Mouse (Mus musculus): ENCODE results near the gene Parvg. TPM values are rescaled to one million over a fixed set of nuclear protein-coding genes. Genes with fewer than 3 reads are reported as not detected.

Gene Parvg
- polyA plus RNA-seq, 1 experiment from 2014 or later, result 0.54 TPM

DNA sequence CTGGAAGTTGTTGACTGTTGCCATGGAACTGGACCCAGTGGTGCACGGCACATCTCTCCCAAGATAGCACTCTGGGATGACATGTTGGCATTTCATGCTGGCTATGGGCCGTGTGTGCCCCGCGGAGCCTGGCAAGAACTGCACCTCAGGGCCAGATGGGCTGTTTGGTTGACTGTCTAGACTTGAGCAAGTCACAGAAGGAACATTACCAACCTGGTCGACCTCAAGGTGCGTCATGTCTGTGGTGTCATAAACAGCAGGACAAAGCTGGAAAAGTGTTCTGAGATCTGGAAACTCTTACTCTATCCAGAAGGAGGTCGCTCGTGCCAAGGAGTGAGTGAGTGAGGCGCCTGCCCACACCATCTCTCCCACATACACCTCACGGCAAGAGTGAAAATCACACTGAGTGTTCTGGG lies 42.8 kb downstream of the Parvg start:
- Histone ChIP-seq H3K9me3 (peaks cover 3% of the 10 kb centered on the region; the same call in 1 of the 2 replicates), H3K9ac (replicated peaks) (no peak overlapping the region), H3K4me3 (no peak overlapping the region), H3K27me3 (no peaks in the 10 kb centered on the region), H3K4me1 (no peaks in the 10 kb centered on the region), H3K27ac (replicated peaks) (no peak overlapping the region), H3K4me2 (replicated peaks) (no peak overlapping the region), H3K36me3 (no peaks in the 10 kb centered on the region)
- WGBS, result 93% methylated on average over 10 of the region's 10 CpGs
- no peak for ATAC-seq (ENCODE audit: low FRiP score, low read depth)

DNA sequence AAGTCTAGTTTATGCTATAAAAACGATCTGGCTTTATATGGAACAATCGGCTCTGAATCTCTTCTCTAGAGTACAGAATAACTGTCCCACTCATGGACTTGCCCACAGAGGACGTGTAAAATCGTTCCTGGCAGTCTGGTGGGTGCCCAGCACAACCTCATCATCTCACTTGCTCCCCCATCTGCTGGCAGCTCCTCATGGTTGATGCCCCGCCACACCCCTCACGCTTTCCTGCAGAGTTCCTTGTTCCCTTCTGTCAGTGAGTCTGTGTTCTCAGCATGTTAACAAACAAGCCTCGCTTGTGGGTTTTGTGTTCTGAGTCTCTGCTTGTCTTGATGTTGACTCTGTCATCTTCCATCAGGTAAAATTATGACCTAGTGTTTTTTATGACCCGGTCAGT lies 43.6 kb downstream of the Parvg start:
- H3K4me1 ChIP-seq, result no peaks in the 10 kb centered on the region
- H3K27me3 ChIP-seq, result no peaks in the 10 kb centered on the region
- no peak overlapping the region for H3K9ac ChIP-seq (replicated peaks)
- H3K9me3 ChIP-seq, result peaks cover 3% of the 10 kb centered on the region; the same call in 1 of the 2 replicates
- no peak overlapping the region for H3K27ac ChIP-seq (replicated peaks)
- H3K36me3 ChIP-seq, result no peaks in the 10 kb centered on the region
- WGBS, result 84% methylated on average over 8 of the region's 8 CpGs
- no peak for ATAC-seq (ENCODE audit: low FRiP score, low read depth)
- no peak overlapping the region for H3K4me3 ChIP-seq
- H3K4me2 ChIP-seq (replicated peaks), result no peak overlapping the region

DNA sequence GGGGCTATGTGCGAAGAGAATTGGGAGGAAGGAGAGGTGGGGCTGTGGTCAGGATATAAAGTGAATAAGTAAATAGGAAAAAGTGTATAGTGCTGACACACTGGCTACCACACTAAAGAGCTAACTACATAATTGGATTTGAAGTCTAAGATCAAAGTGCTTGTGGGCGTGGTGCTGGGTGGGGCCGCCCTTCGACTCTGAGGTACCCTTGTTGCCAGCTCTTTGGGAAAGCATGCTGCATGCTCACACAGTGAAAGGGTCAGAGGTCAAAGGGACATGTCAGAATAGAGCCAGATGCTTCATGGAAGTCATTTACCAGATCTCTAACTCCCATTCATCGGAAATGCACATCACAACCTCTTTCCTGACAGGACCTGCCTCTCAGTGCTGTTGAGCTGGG lies 49.0 kb downstream of the Parvg start:
- Histone ChIP-seq H3K4me2 (replicated peaks) (no peak overlapping the region), H3K4me3 (no peak overlapping the region), H3K9ac (replicated peaks) (no peak overlapping the region), H3K4me1 (no peaks in the 10 kb centered on the region), H3K9me3 (peaks cover 12% of the 10 kb centered on the region), H3K36me3 (no peaks in the 10 kb centered on the region), H3K27ac (replicated peaks) (no peak overlapping the region), H3K27me3 (no peaks in the 10 kb centered on the region)
- 70% methylated on average over 5 of the region's 5 CpGs for WGBS
- ATAC-seq (ENCODE audit: low FRiP score, low read depth), result no peak

DNA sequence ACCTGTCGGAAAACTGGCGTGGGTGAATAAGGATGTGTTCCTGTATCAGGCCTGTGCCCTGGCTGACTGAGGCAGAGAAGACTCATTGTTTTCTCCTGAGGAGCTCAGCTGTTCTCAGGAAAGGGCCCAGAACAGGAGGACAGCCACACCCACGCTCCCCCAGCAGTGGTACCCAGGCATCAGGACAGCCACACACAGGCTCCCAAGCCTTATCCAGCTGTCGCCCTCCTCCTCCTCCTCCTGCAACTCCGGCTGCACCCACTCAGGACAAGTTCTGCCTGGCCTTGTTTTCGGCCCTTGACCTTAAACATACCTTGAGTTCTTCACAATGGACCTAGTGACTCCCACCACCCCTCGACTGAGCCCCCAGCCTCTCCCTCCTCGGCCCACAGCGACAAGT lies 54.9 kb downstream of the Parvg start:
- H3K27ac ChIP-seq (replicated peaks), result no peak overlapping the region
- no peak overlapping the region for H3K9ac ChIP-seq (replicated peaks)
- WGBS, result 83% methylated on average over 9 of the region's 9 CpGs
- no peak overlapping the region for H3K4me3 ChIP-seq
- no peaks in the 10 kb centered on the region for H3K4me1 ChIP-seq
- ATAC-seq (ENCODE audit: low FRiP score, low read depth), result no peak
- no peak overlapping the region for H3K4me2 ChIP-seq (replicated peaks)
- no peaks in the 10 kb centered on the region for H3K36me3 ChIP-seq
- no peaks in the 10 kb centered on the region for H3K27me3 ChIP-seq
- H3K9me3 ChIP-seq, result peaks cover 12% of the 10 kb centered on the region

DNA sequence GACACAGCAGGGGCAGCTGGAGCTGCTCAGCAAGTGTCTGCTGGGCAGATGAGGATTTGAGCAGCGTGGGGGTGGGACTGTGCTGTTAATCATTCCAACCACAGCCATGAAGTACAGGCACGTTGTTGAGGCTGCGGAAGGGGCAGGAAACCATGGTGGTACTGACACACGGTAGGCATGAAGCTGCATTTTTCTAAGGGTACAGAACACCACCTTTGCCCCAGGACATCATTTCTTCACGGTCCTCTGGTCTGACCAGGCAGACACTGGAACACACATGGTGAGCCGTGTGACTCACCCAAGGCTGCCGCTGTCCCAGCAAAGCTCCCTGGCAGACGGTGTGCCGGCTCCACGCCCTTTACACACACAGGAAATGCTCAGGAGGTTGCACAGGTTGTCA lies 56.4 kb downstream of the Parvg start:
- no peaks in the 10 kb centered on the region for H3K36me3 ChIP-seq
- no peak overlapping the region for H3K9ac ChIP-seq (replicated peaks)
- no peaks in the 10 kb centered on the region for H3K27me3 ChIP-seq
- H3K4me3 ChIP-seq, result no peak overlapping the region
- no peak overlapping the region for H3K27ac ChIP-seq (replicated peaks)
- H3K4me1 ChIP-seq, result no peaks in the 10 kb centered on the region
- H3K4me2 ChIP-seq (replicated peaks), result no peak overlapping the region
- peaks cover 4% of the 10 kb centered on the region for H3K9me3 ChIP-seq
- ATAC-seq (ENCODE audit: low FRiP score, low read depth), result no peak
- WGBS, result 81% methylated on average over 10 of the region's 10 CpGs

DNA sequence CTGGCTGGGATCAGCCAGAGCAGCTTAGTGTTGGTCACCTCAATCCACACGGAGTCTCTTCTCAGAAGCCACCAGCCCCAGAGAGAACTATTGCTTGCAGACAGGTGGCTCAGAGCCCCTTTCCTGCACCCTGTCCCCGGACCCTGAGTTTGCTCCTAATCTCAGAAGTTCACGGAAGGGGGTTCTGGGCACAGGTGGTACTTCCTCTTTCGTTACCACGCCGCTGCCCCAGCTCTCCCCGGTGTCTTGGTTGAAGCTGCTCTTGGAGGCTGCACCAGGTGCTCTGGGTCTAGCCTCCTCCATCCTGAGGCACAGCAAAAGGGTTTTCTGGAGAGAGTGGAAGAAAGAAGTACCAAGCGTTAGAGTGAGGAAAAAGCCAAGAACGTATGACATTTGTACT lies 60.2 kb downstream of the Parvg start:
- H3K4me1 ChIP-seq, result no peaks in the 10 kb centered on the region
- H3K4me3 ChIP-seq, result no peak overlapping the region
- peaks cover 7% of the 10 kb centered on the region; the same call in 1 of the 2 replicates for H3K36me3 ChIP-seq
- no peak for ATAC-seq (ENCODE audit: low FRiP score, low read depth)
- H3K27ac ChIP-seq (replicated peaks), result no peak overlapping the region
- no peak overlapping the region for H3K4me2 ChIP-seq (replicated peaks)
- H3K9me3 ChIP-seq, result peaks cover 17% of the 10 kb centered on the region
- H3K9ac ChIP-seq (replicated peaks), result no peak overlapping the region
- H3K27me3 ChIP-seq, result no peaks in the 10 kb centered on the region
- WGBS, result 94% methylated on average over 9 of the region's 9 CpGs

DNA sequence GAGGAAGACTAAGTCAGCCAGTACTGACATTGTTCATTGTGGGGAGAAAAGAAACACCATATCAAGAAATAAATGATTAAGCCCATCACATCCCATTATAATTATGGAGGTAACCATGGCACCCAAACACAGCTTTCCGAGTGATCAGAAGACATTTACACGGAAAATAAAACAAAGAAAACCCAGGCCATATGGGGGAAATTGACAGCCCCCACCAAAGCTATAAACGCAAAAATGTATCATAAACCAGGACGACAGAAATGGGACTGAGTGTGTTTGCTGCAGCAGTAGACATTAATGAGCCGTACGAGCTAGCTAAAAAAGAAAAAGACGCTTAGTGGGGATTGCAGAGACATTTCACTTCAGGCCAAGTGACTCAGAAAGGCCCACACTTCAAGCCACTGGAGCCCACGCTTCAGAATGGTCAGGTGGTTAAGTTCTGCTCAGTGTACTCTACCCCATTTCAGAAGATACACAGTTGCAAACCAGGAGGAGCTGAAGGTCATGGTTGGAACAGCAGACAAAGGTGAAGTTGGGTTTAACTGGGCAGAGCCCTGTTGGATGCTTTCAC lies 62.3 kb downstream of the Parvg start:
- Histone ChIP-seq H3K4me2 (replicated peaks) (no peak overlapping the region), H3K4me1 (no peaks in the 10 kb centered on the region), H3K27ac (replicated peaks) (no peak overlapping the region), H3K27me3 (no peaks in the 10 kb centered on the region), H3K9me3 (peaks cover 17% of the 10 kb centered on the region), H3K36me3 (peaks cover 7% of the 10 kb centered on the region; the same call in 1 of the 2 replicates), H3K4me3 (no peak overlapping the region), H3K9ac (replicated peaks) (no peak overlapping the region)
- ATAC-seq (ENCODE audit: low FRiP score, low read depth), result no peak
- 89% methylated on average over 8 of the region's 8 CpGs for WGBS

DNA sequence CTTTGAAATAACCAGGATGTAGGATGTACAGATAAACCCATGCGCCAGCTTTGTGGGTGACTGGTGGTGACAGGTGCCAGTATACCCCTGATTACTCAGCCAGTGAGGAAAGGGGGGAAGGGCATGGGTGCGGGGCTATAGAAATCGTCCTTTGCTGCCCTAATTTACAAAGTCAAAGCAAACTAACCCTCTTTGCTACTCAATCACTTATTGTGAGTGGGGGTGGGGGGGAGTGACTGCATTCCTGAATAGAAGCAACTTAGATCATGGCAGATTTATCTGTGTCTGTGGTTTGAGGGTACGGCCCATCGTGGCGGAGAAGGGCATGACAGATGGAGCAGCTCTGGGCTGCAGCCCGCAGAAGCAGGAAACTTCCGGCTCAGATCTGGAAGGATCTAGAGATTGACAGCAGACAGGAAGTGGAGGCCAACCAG lies 64.9 kb downstream of the Parvg start:
- Histone ChIP-seq H3K27ac (replicated peaks) (no peak overlapping the region), H3K4me2 (replicated peaks) (no peak overlapping the region), H3K4me1 (peaks cover 6% of the 10 kb centered on the region; the same call in 1 of the 2 replicates), H3K36me3 (peaks cover 7% of the 10 kb centered on the region; the same call in 1 of the 2 replicates), H3K9me3 (peaks cover 17% of the 10 kb centered on the region), H3K4me3 (no peak overlapping the region), H3K27me3 (no peaks in the 10 kb centered on the region), H3K9ac (replicated peaks) (no peak overlapping the region)
- ATAC-seq (ENCODE audit: low FRiP score, low read depth), result no peak
- 90% methylated on average over 8 of the region's 8 CpGs for WGBS

DNA sequence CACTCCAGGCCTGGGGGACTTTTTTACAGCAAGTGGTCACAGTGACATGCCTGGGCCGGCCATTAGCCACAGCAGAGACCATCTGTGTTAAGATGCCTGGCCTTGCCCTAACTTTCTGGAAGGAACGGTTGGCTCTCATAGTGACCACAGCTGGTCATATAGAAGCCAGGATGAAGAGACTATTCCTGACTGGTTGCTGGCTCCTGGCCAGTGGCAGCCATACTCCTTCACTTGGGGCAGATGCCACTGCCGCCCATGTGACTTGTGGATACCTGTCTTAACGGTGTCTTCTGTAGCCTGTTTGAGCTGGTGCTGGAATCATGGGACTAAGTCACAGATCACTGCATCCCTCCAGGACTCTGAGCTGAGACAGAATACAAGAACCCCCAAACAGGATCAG lies 68.3 kb downstream of the Parvg start:
- Histone ChIP-seq H3K4me3 (no peak overlapping the region), H3K27me3 (no peaks in the 10 kb centered on the region), H3K27ac (replicated peaks) (no peak overlapping the region), H3K4me2 (replicated peaks) (no peak overlapping the region), H3K36me3 (peaks cover 7% of the 10 kb centered on the region; the same call in 1 of the 2 replicates), H3K4me1 (peaks cover 8% of the 10 kb centered on the region; the same call in 1 of the 2 replicates), H3K9me3 (peaks cover 12% of the 10 kb centered on the region), H3K9ac (replicated peaks) (no peak overlapping the region)
- no peak for ATAC-seq (ENCODE audit: low FRiP score, low read depth)
- WGBS, result 93% methylated on average over 4 of the region's 4 CpGs

Other genes starting within 250 kb of the Parvg start
- gene Sult4a1, start 218.3 kb upstream of the Parvg start, polyA plus RNA-seq (2016; fragmentation: Nextera tagmentation; extraction: Ambion mirVana), result 19.1 and 22.1 TPM in 2 replicates
- gene Pnpla5, start 200.9 kb upstream of the Parvg start, polyA plus RNA-seq (2016; fragmentation: Nextera tagmentation; extraction: Ambion mirVana), result not detected in 2 replicates
- gene Pnpla3, start 156.2 kb upstream of the Parvg start, polyA plus RNA-seq (2016; fragmentation: Nextera tagmentation; extraction: Ambion mirVana), result 4.1 and 4.4 TPM in 2 replicates
- 86.8 and 99.4 TPM in 2 replicates for gene Samm50, start 131.8 kb upstream of the Parvg start, polyA plus RNA-seq (2016; fragmentation: Nextera tagmentation; extraction: Ambion mirVana)
- gene Parvb, start 92.0 kb upstream of the Parvg start, polyA plus RNA-seq (2016; fragmentation: Nextera tagmentation; extraction: Ambion mirVana), result 5.9 and 6.5 TPM in 2 replicates
- 10.5 and 13.2 TPM in 2 replicates for gene Shisal1, start 123.1 kb downstream of the Parvg start, polyA plus RNA-seq (2016; fragmentation: Nextera tagmentation; extraction: Ambion mirVana)
- gene Rtl6, start 233.8 kb downstream of the Parvg start, polyA plus RNA-seq (2016; fragmentation: Nextera tagmentation; extraction: Ambion mirVana), result 51.7 and 52.4 TPM in 2 replicates